Mouse (Mus musculus): ENCODE measurements around the gene Olfr651.

- TF ChIP-seq CTCF (IDR thresholded peaks at IDR 0.05; ENCODE audit: low read depth, low read length) (no peak), EP300 (IDR thresholded peaks at IDR 0.05; ENCODE audit: insufficient read depth, low read depth, low read length) (no peak)
These were observed 48.2 kb upstream of the Olfr651 start for GRCm38 (mm10) chr7:104501589-104502371.
